Mouse (Mus musculus): Measurements from ENCODE around the gene Nrxn3. TPM values are rescaled to one million over a fixed set of nuclear protein-coding genes. Genes with fewer than 3 reads are reported as not detected.

The Nrxn3 gene
- polyA plus RNA-seq, 1 experiment, result not detected

DNA sequence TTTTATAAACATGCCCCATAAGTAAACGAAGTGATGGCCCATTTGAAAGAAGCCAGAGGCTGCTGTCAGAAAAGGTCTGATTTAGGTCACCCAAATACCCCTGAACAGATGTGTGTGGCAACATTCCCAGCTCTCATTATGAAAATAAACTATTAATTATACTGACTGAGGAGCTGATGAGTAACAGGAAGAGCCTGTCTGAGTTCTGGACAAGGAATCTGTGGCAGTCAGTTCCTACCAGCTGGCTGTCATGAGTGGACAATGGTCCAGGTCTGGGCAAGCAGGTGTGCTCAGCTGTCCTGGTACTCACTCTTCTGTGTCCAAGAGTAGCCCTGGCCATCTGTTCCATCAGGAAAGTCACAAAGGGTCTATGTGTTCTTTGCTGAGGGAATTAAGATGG, 517.1 kb downstream of the Nrxn3 start:
- Histone ChIP-seq H3K27ac (replicated peaks; ENCODE audit: low read depth, low read length) (no peak overlapping the region), H3K4me3 (ENCODE audit: insufficient read depth, low read depth, low read length) (no peak overlapping the region), H3K4me1 (ENCODE audit: control insufficient read depth, insufficient read depth, insufficient read length, low read length) (no peaks in the 10 kb centered on the region)

- Histone ChIP-seq H3K4me1 (ENCODE audit: control insufficient read depth, insufficient read depth, insufficient read length, low read length) (no peaks in the 10 kb centered on the region), H3K4me3 (ENCODE audit: insufficient read depth, low read depth, low read length) (no peak overlapping the region), H3K27ac (replicated peaks; ENCODE audit: low read depth, low read length) (no peak overlapping the region)
Observed at GRCm38 (mm10) chr12:89241554-89241953, 518.9 kb downstream of the Nrxn3 start.

- Histone ChIP-seq H3K4me3 (ENCODE audit: insufficient read depth, low read depth, low read length) (no peak overlapping the region), H3K4me1 (ENCODE audit: control insufficient read depth, insufficient read depth, insufficient read length, low read length) (no peaks in the 10 kb centered on the region), H3K27ac (replicated peaks; ENCODE audit: low read depth, low read length) (no peak overlapping the region)
Observed at GRCm38 (mm10) chr12:89242476-89242875, 519.8 kb downstream of the Nrxn3 start.

DNA sequence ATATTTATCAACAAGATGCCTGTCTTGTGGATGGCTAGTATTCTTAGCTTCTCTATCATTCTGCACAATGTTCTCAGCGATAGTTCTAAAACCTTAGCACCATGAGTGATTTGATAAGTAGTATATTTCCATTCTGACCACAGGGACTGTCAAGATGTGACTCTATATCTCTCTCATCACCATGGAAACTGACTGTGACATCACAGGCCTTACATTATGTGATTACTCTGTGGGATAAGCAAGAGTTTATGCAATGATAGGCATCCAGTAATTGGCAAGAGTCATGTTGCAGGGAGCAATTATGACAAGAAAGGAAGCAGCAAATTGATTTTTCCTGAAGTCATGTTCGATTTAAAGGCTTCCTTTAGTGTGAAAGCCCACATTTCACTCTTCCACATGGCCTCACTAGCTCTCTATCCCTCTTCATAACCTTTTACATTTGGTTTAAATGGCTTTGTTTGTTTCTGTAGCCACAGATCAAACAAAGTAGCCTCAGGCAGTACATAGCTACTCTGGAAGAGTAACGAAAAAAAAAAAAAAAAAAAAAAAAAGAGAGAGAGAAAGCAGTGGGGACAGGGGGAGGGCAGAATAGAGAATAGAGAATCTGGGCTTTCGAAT, 532.7 kb downstream of the Nrxn3 start:
- H3K27ac ChIP-seq (replicated peaks; ENCODE audit: low read depth, low read length), result no peak overlapping the region
- H3K4me1 ChIP-seq (ENCODE audit: control insufficient read depth, insufficient read depth, insufficient read length, low read length), result no peaks in the 10 kb centered on the region
- H3K4me3 ChIP-seq (ENCODE audit: insufficient read depth, low read depth, low read length), result no peak overlapping the region

DNA sequence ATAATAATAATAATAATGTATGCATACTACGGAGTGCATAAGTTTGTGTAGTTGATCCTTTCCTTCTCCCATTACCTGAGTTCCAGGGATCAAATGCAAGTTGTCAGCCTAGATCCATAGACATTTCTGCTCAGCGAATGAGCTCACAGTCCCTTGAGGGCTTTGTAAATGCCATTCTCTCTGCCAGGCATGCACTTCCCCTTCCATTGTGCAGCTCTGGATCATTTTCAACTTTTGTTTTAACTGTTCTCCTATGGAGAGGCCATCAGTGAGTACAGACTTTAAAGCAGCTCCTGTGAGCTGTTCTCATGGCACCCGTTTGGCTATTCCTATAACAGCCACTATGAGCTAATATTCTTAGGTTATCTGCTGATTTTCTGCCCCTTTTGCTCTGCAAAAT, 536.2 kb downstream of the Nrxn3 start:
- H3K4me3 ChIP-seq (ENCODE audit: insufficient read depth, low read depth, low read length), result no peak overlapping the region

DNA sequence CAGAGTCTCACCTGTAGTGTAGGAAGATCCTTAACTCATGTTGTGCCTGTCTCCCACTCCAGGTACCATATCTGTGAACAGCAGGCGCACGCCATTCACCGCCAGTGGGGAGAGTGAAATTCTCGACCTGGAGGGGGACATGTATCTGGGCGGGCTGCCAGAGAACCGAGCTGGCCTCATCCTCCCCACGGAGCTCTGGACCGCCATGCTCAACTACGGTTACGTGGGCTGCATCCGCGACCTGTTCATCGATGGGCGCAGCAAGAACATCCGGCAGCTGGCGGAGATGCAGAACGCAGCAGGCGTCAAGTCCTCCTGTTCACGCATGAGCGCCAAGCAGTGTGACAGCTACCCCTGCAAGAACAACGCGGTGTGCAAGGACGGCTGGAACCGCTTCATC, 537.4 kb downstream of the Nrxn3 start:
- Histone ChIP-seq H3K4me1 (ENCODE audit: control insufficient read depth, insufficient read depth, insufficient read length, low read length) (no peaks in the 10 kb centered on the region), H3K27ac (replicated peaks; ENCODE audit: low read depth, low read length) (no peak overlapping the region)

More for the DNA sequence above, 536.2 kb downstream of the Nrxn3 start:
- H3K4me1 ChIP-seq (ENCODE audit: control insufficient read depth, insufficient read depth, insufficient read length, low read length), result no peaks in the 10 kb centered on the region
- H3K27ac ChIP-seq (replicated peaks; ENCODE audit: low read depth, low read length), result no peak overlapping the region

DNA sequence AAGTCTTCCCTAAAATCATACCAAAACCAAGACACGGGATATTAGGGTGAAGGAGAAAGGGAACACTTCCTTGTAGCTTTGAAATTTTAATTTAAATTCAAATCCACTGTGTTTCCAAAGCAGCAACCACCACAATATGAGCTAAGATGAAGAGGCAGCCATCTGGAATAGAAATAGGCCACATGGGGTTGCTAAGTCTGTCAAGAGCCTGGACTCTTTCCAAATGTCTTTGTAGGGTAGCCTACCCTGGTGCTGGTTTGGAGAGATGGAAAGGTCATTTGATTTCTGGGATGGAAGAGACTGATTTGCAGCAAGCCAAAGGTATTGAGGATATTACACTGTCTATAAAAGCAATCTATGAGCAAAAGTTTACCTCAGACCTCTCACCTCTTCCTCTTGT, 539.6 kb downstream of the Nrxn3 start:
- no peak overlapping the region for H3K27ac ChIP-seq (replicated peaks; ENCODE audit: low read depth, low read length)
- H3K4me1 ChIP-seq (ENCODE audit: control insufficient read depth, insufficient read depth, insufficient read length, low read length), result no peaks in the 10 kb centered on the region
- no peak overlapping the region for H3K4me3 ChIP-seq (ENCODE audit: insufficient read depth, low read depth, low read length)

More for the DNA sequence above, 537.4 kb downstream of the Nrxn3 start:
- no peak overlapping the region for H3K4me3 ChIP-seq (ENCODE audit: insufficient read depth, low read depth, low read length)

- Histone ChIP-seq H3K4me3 (ENCODE audit: insufficient read depth, low read depth, low read length) (no peak overlapping the region), H3K27ac (replicated peaks; ENCODE audit: low read depth, low read length) (no peak overlapping the region), H3K4me1 (ENCODE audit: control insufficient read depth, insufficient read depth, insufficient read length, low read length) (no peaks in the 10 kb centered on the region)
Observed at GRCm38 (mm10) chr12:89282362-89283343, 560.0 kb downstream of the Nrxn3 start.

DNA sequence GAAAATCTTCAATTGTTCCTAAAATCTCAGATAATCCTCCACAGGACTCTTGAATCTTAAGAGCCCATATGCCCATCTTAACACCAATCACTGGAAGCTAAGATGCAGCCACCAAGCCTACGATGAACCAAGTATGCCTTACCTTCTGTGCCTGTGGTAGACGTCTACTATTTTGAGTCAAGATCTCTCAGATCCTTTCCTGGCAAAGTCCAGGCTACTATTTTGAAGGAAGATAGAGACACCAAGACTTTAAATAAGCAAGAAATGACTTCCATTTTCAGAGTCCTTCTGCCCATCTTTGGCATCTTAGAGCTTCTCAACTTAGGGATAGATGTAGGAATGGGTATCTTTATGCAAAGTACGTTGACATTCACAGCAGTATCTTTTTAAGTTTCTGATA, 561.7 kb downstream of the Nrxn3 start:
- Histone ChIP-seq H3K4me1 (ENCODE audit: control insufficient read depth, insufficient read depth, insufficient read length, low read length) (no peaks in the 10 kb centered on the region), H3K27ac (replicated peaks; ENCODE audit: low read depth, low read length) (no peak overlapping the region), H3K4me3 (ENCODE audit: insufficient read depth, low read depth, low read length) (no peak overlapping the region)

GRCm38 (mm10) chr12:89287037-89287436, 564.4 kb downstream of the Nrxn3 start:
- H3K4me1 ChIP-seq (ENCODE audit: control insufficient read depth, insufficient read depth, insufficient read length, low read length), result no peaks in the 10 kb centered on the region
- H3K4me3 ChIP-seq (ENCODE audit: insufficient read depth, low read depth, low read length), result no peak overlapping the region
- no peak overlapping the region for H3K27ac ChIP-seq (replicated peaks; ENCODE audit: low read depth, low read length)

GRCm38 (mm10) chr12:89289589-89290274, 567.1 kb downstream of the Nrxn3 start:
- Histone ChIP-seq H3K27ac (replicated peaks; ENCODE audit: low read depth, low read length) (peak overlapping the region; percentile 21; the same call in 1 of the 2 replicates), H3K4me3 (ENCODE audit: insufficient read depth, low read depth, low read length) (no peak overlapping the region)

GRCm38 (mm10) chr12:89290736-89291574, 568.3 kb downstream of the Nrxn3 start:
- Histone ChIP-seq H3K4me1 (ENCODE audit: control insufficient read depth, insufficient read depth, insufficient read length, low read length) (no peaks in the 10 kb centered on the region), H3K27ac (replicated peaks; ENCODE audit: low read depth, low read length) (no peak overlapping the region), H3K4me3 (ENCODE audit: insufficient read depth, low read depth, low read length) (no peak overlapping the region)

More at GRCm38 (mm10) chr12:89289589-89290274, 567.1 kb downstream of the Nrxn3 start:
- no peaks in the 10 kb centered on the region for H3K4me1 ChIP-seq (ENCODE audit: control insufficient read depth, insufficient read depth, insufficient read length, low read length)

DNA sequence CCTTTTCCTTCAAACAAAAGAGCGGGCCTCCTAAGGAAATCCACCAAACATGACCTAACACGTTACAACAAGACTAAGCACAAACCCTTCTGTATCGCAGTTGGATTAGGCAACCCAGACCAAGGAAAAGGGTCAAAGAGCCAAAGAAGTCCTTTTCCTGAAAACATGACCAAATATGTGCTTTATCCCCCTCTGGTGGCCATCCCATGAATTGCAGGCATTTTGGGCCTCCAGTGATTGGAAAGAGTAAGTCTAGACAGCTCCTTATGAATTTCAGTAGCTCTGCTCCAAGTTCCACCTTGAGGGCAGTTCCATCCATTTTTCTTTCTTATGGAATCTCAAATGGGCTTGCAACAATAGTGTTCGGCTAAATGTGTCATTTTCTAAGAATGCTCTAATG, 579.3 kb downstream of the Nrxn3 start:
- Histone ChIP-seq H3K4me1 (ENCODE audit: control insufficient read depth, insufficient read depth, insufficient read length, low read length) (no peaks in the 10 kb centered on the region), H3K27ac (replicated peaks; ENCODE audit: low read depth, low read length) (no peak overlapping the region), H3K4me3 (ENCODE audit: insufficient read depth, low read depth, low read length) (no peak overlapping the region)

DNA sequence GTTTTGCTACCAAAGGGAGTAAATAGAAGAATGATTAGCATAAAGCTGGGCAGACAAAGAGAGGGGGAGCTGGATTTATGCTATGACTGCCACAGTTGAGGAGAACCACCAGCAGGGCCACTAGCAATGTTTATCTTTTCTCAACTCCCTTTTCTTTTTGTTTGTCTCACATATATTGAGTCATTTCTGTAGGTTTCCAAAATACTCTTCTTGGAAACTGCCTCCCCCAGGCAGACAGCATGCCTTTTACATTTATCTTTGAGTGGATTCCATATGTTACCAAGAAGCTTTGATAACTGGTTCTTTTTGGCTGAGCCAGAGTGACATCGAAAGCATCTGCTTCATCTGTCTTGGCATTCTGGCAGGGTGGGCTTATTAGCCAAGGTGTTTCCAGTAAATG, 587.5 kb downstream of the Nrxn3 start:
- H3K4me1 ChIP-seq (ENCODE audit: control insufficient read depth, insufficient read depth, insufficient read length, low read length), result no peaks in the 10 kb centered on the region
- no peak overlapping the region for H3K27ac ChIP-seq (replicated peaks; ENCODE audit: low read depth, low read length)
- no peak overlapping the region for H3K4me3 ChIP-seq (ENCODE audit: insufficient read depth, low read depth, low read length)
